Mouse (Mus musculus) midbrain, embryonic 16.5 days (tissue): ENCODE results near the gene Gm15737. TPM values are rescaled to one million over a fixed set of nuclear protein-coding genes. Genes with fewer than 3 reads are reported as not detected.

Source experiments
- ATAC-seq: fragments of 200-750 bp; cut with Nextera tagmentation; 2 replicates; pipeline ENCODE4 v1.8.0; 2017; ENCODE audit warnings: moderate TSS enrichment
- H3K27ac ChIP-seq: fragments of 300-500 bp; sonication (generic); 2 replicates; pipeline ENCODE4 v1.5.1; 2014; ENCODE audit warnings: mild to moderate bottlenecking, low read length, mixed read lengths
- H3K27me3 ChIP-seq: fragments of 300-500 bp; sonication (generic); 2 replicates; pipeline ENCODE4 v1.6.1; 2014; ENCODE audit warnings: low read depth, low read length, mixed read lengths; ENCODE audit not compliant: control insufficient read depth, insufficient read depth
- H3K36me3 ChIP-seq: fragments of 300-500 bp; sonication (generic); 2 replicates; pipeline ENCODE4 v1.6.1; 2014; ENCODE audit warnings: mild to moderate bottlenecking, low read length, moderate library complexity, mixed read lengths; ENCODE audit not compliant: control insufficient read depth, insufficient read depth
- H3K4me1 ChIP-seq: fragments of 300-500 bp; sonication (generic); 2 replicates; pipeline ENCODE4 v1.6.1; 2014; ENCODE audit warnings: mild to moderate bottlenecking, low read length, mixed read lengths; ENCODE audit not compliant: control insufficient read depth, insufficient read depth
- H3K4me2 ChIP-seq: fragments of 300-500 bp; sonication (generic); 2 replicates; pipeline ENCODE4 v1.6.1; 2014; ENCODE audit warnings: mild to moderate bottlenecking, low read length, mixed read lengths
- H3K4me3 ChIP-seq: fragments of 300-500 bp; sonication (generic); 2 replicates; pipeline ENCODE4 v1.5.1; 2014; ENCODE audit warnings: low read depth, mild to moderate bottlenecking, low read length, moderate library complexity, mixed read lengths
- H3K9ac ChIP-seq: fragments of 300-500 bp; sonication (generic); 2 replicates; pipeline ENCODE4 v1.6.1; 2014; ENCODE audit warnings: low read depth, low read length, mixed read lengths
- H3K9me3 ChIP-seq: fragments of 300-500 bp; sonication (generic); replicated peaks from 2 replicates; pipeline ENCODE4 v1.6.1; 2014; ENCODE audit warnings: mild to moderate bottlenecking, low read length, mixed read lengths; ENCODE audit not compliant: control insufficient read depth, poor library complexity, severe bottlenecking
- WGBS: fragments of 180-500 bp; shearing (Covaris S2); extraction: QIAGEN DNeasy Blood & Tissue Kit; methylation state at CpG from one replicate; pipeline ENCODE4 v1.1.7; 2014; 5-methylcytosine and 5-hydroxymethylcytosine counted together
- polyA plus RNA-seq: library from polyadenylated mRNA; unstranded; fragments of >200 nt; fragmentation: Nextera tagmentation; extraction: Ambion mirVana; gene quantifications from 2 replicates; pipeline ENCODE4 v1.2.1, GENCODE M21; 2015

Gm15737 gene
- not detected in 2 replicates for polyA plus RNA-seq

- Histone ChIP-seq H3K4me3 (no peak within 1 kb of the TSS), H3K9ac (no peak within 1 kb of the TSS), H3K27me3 (no peaks in the 10 kb centered on the region), H3K4me2 (no peak within 1 kb of the TSS), H3K36me3 (no peaks in the 10 kb centered on the region), H3K4me1 (no peaks in the 10 kb centered on the region), H3K27ac (no peak within 1 kb of the TSS), H3K9me3 (no peaks in the 10 kb centered on the region)
- no peak for ATAC-seq
- 77% methylated on average over 4 of the region's 4 CpGs for WGBS
Observed at GRCm38 (mm10) chr6:92869089-92869581, at the start of gene Gm15737. TSS of gene Gm15737 (plus strand) at chr6:92869357.

GRCm38 (mm10) chr6:92821606-92822005, 47.6 kb upstream of the Gm15737 start:
- no peak for ATAC-seq
- WGBS: 11% methylated on average over 5 of the region's 5 CpGs
- H3K4me3 ChIP-seq: no peak overlapping the region
- H3K4me1 ChIP-seq: no peaks in the 10 kb centered on the region; the same call in 1 of the 2 replicates
- H3K4me2 ChIP-seq: no peak overlapping the region
- no peak overlapping the region for H3K9ac ChIP-seq
- H3K27ac ChIP-seq: no peak overlapping the region
- H3K9me3 ChIP-seq: no peaks in the 10 kb centered on the region
- no peaks in the 10 kb centered on the region for H3K36me3 ChIP-seq
- H3K27me3 ChIP-seq: no peaks in the 10 kb centered on the region

GRCm38 (mm10) chr6:92822006-92822405, 47.2 kb upstream of the Gm15737 start:
- Histone ChIP-seq H3K4me2 (no peak overlapping the region), H3K27ac (no peak overlapping the region)
- no peak for ATAC-seq

GRCm38 (mm10) chr6:92823991-92824390, 45.2 kb upstream of the Gm15737 start:
- no peak overlapping the region for H3K27ac ChIP-seq
- no peaks in the 10 kb centered on the region for H3K27me3 ChIP-seq
- H3K9me3 ChIP-seq: no peaks in the 10 kb centered on the region
- 47% methylated on average over 7 of the region's 7 CpGs for WGBS
- no peak overlapping the region for H3K9ac ChIP-seq
- no peaks in the 10 kb centered on the region for H3K4me1 ChIP-seq
- H3K4me2 ChIP-seq: no peak overlapping the region
- no peak overlapping the region for H3K4me3 ChIP-seq
- H3K36me3 ChIP-seq: no peaks in the 10 kb centered on the region
- no peak for ATAC-seq

More at GRCm38 (mm10) chr6:92822006-92822405, 47.2 kb upstream of the Gm15737 start:
- Histone ChIP-seq H3K4me3 (no peak overlapping the region), H3K36me3 (no peaks in the 10 kb centered on the region), H3K9ac (no peak overlapping the region), H3K9me3 (no peaks in the 10 kb centered on the region), H3K4me1 (no peaks in the 10 kb centered on the region), H3K27me3 (no peaks in the 10 kb centered on the region)
- 25% methylated on average over 6 of the region's 6 CpGs for WGBS

GRCm38 (mm10) chr6:92826561-92826960, 42.6 kb upstream of the Gm15737 start:
- no peaks in the 10 kb centered on the region for H3K9me3 ChIP-seq
- no peaks in the 10 kb centered on the region for H3K4me1 ChIP-seq
- no peaks in the 10 kb centered on the region for H3K27me3 ChIP-seq
- H3K9ac ChIP-seq: no peak overlapping the region
- no peak for ATAC-seq
- 86% methylated on average over 5 of the region's 5 CpGs for WGBS
- no peak overlapping the region for H3K4me3 ChIP-seq
- H3K36me3 ChIP-seq: no peaks in the 10 kb centered on the region
- no peak overlapping the region for H3K4me2 ChIP-seq
- no peak overlapping the region for H3K27ac ChIP-seq

GRCm38 (mm10) chr6:92827360-92827759, 41.8 kb upstream of the Gm15737 start:
- Histone ChIP-seq H3K27me3 (no peaks in the 10 kb centered on the region), H3K9ac (no peak overlapping the region), H3K4me2 (no peak overlapping the region), H3K4me1 (no peaks in the 10 kb centered on the region), H3K36me3 (no peaks in the 10 kb centered on the region), H3K9me3 (no peaks in the 10 kb centered on the region), H3K27ac (no peak overlapping the region), H3K4me3 (no peak overlapping the region)
- no peak for ATAC-seq
- 50% methylated on average over 5 of the region's 5 CpGs for WGBS

GRCm38 (mm10) chr6:92829148-92829547, 40.0 kb upstream of the Gm15737 start:
- no peak overlapping the region for H3K4me2 ChIP-seq
- H3K36me3 ChIP-seq: no peaks in the 10 kb centered on the region
- H3K4me3 ChIP-seq: no peak overlapping the region
- no peaks in the 10 kb centered on the region for H3K4me1 ChIP-seq
- no peak overlapping the region for H3K9ac ChIP-seq
- no peak overlapping the region for H3K27ac ChIP-seq
- ATAC-seq: no peak
- H3K27me3 ChIP-seq: no peaks in the 10 kb centered on the region
- 82% methylated on average over 2 of the region's 2 CpGs for WGBS
- no peaks in the 10 kb centered on the region for H3K9me3 ChIP-seq

GRCm38 (mm10) chr6:92831106-92831505, 38.1 kb upstream of the Gm15737 start:
- Histone ChIP-seq H3K4me1 (no peaks in the 10 kb centered on the region), H3K9me3 (no peaks in the 10 kb centered on the region), H3K27me3 (no peaks in the 10 kb centered on the region), H3K4me3 (no peak overlapping the region), H3K27ac (no peak overlapping the region), H3K9ac (no peak overlapping the region), H3K4me2 (no peak overlapping the region), H3K36me3 (no peaks in the 10 kb centered on the region)
- WGBS: 81% methylated on average over 2 of the region's 2 CpGs
- no peak for ATAC-seq

GRCm38 (mm10) chr6:92842000-92842399, 27.2 kb upstream of the Gm15737 start:
- no peaks in the 10 kb centered on the region for H3K4me1 ChIP-seq
- H3K9me3 ChIP-seq: no peaks in the 10 kb centered on the region
- H3K27me3 ChIP-seq: no peaks in the 10 kb centered on the region
- WGBS: 11% methylated on average over 2 of the region's 2 CpGs
- H3K4me2 ChIP-seq: no peak overlapping the region
- no peaks in the 10 kb centered on the region for H3K36me3 ChIP-seq
- H3K9ac ChIP-seq: no peak overlapping the region
- H3K27ac ChIP-seq: no peak overlapping the region
- no peak for ATAC-seq
- H3K4me3 ChIP-seq: no peak overlapping the region
